Mouse (Mus musculus): ENCODE measurements at regions not wholly inside any gene's neighbourhood (a gene's known extent, or its start where the extent isn't known, plus 50 kb on each side); places are given as distances from the start of the nearest gene placed in this dataset.

DNA sequence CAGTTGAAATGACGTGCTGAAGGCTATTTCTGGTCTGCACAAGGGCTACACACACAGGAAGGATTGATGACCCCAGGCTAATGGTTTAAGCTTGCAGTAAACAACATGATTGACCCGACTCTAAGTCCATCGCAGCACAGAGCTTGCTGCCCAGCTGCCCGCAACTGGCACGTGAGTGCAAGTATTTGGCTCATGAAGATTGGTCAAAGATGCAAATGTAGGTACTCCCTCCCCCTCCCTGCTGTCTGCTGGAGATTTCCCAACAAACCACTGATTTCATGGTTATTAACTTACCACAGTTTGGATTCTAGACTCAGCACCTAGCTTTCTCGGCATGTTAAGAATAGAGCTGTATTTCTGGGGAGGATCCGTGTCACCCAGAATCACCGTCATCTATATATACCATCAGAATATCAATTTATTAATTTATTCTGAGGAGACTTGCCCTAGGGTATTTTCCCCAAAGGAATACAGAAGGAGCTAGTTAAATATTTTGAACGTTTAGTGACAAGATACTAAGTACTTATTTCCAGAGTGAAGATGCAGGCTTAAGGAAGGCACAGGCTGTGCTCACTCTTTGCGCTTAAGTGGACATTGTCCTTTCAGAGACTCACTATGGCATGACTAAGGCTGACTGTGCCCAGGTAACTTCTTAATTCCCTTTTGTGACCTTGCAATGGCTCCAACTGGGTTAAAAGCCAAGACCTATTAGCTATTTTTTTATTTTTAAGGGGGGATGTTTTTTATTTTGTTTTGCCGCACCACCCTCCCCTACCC, 57.7 kb upstream of the Atrnl1 start:
- Histone ChIP-seq H3K4me2 (ENCODE audit: low read depth, low read length) (no peak overlapping the region), H3K36me3 (ENCODE audit: control insufficient read depth, insufficient read depth, low read length) (no peaks in the 10 kb centered on the region), H3K27ac (ENCODE audit: low read length) (no peak overlapping the region), H3K9ac (ENCODE audit: low read length) (no peak overlapping the region), H3K4me1 (ENCODE audit: control insufficient read depth, insufficient read depth, low read length) (no peaks in the 10 kb centered on the region), H3K9me3 (replicated peaks; ENCODE audit: control insufficient read depth, low read length) (no peaks in the 10 kb centered on the region; the same call in 1 of the 2 replicates), H3K4me3 (replicated peaks; ENCODE audit: low read length) (no peak overlapping the region), H3K27me3 (ENCODE audit: control insufficient read depth, insufficient read depth, low read length) (no peaks in the 10 kb centered on the region)
- 61% methylated on average over 11 of the region's 11 CpGs for WGBS
- ATAC-seq (ENCODE audit: insufficient read depth, low FRiP score): no peak

DNA sequence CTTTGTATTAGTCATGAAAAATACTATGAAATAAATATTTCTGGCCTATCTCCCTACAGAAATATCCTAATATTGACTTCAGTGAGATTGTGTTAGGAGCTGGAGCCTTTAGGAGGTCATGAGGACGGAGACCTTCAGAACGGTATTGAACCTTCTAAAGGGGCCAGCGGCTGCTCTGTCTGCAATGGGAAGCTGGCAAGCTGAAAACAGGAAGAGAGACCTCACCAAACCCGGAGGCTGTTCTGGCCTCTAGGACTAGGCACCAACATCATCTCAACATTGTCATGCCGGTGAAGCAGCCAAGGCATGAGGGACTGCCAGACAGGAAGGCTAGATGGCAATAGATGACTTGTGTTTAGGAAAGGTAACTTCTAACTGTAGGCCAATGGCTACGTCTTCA, 56.7 kb upstream of the Atrnl1 start:
- Histone ChIP-seq H3K4me1 (ENCODE audit: control insufficient read depth, insufficient read depth, low read length) (peaks cover 4% of the 10 kb centered on the region; the same call in 1 of the 2 replicates), H3K4me3 (replicated peaks; ENCODE audit: low read length) (no peak overlapping the region)
- WGBS: 85% methylated on average over 6 of the region's 6 CpGs

DNA sequence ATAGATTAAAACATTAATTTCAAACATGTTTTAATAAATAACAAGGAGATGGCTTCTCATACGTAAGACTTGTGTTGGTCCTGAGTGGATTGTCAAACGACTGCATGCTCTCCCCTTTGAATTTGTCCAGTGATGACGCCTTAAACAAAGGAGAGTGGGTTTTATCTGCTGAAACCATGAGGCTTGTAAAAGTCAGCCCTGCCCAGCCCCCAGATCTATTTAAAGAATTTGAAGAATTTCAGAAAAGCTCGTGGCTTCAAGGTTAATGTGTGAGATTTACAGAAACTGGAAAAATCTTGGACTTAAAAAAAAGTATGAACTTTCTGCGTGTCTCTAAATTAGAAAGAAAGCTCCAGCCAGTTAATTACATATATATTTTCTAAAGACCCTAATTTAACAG, 55.5 kb upstream of the Atrnl1 start:
- Histone ChIP-seq H3K27ac (ENCODE audit: low read length) (no peak overlapping the region), H3K4me1 (ENCODE audit: control insufficient read depth, insufficient read depth, low read length) (peaks cover 4% of the 10 kb centered on the region; the same call in 1 of the 2 replicates), H3K9ac (ENCODE audit: low read length) (no peak overlapping the region), H3K4me2 (ENCODE audit: low read depth, low read length) (no peak overlapping the region), H3K27me3 (ENCODE audit: control insufficient read depth, insufficient read depth, low read length) (no peaks in the 10 kb centered on the region), H3K9me3 (replicated peaks; ENCODE audit: control insufficient read depth, low read length) (no peaks in the 10 kb centered on the region; the same call in 1 of the 2 replicates), H3K4me3 (replicated peaks; ENCODE audit: low read length) (no peak overlapping the region), H3K36me3 (ENCODE audit: control insufficient read depth, insufficient read depth, low read length) (no peaks in the 10 kb centered on the region)
- ATAC-seq (ENCODE audit: insufficient read depth, low FRiP score): no peak
- WGBS: 31% methylated on average over 5 of the region's 5 CpGs

More for the DNA sequence above, 56.7 kb upstream of the Atrnl1 start:
- no peak overlapping the region for H3K27ac ChIP-seq (ENCODE audit: low read length)
- H3K4me2 ChIP-seq (ENCODE audit: low read depth, low read length): no peak overlapping the region
- H3K27me3 ChIP-seq (ENCODE audit: control insufficient read depth, insufficient read depth, low read length): no peaks in the 10 kb centered on the region
- H3K9me3 ChIP-seq (replicated peaks; ENCODE audit: control insufficient read depth, low read length): no peaks in the 10 kb centered on the region; the same call in 1 of the 2 replicates
- H3K9ac ChIP-seq (ENCODE audit: low read length): no peak overlapping the region
- ATAC-seq (ENCODE audit: insufficient read depth, low FRiP score): no peak
- H3K36me3 ChIP-seq (ENCODE audit: control insufficient read depth, insufficient read depth, low read length): no peaks in the 10 kb centered on the region

DNA sequence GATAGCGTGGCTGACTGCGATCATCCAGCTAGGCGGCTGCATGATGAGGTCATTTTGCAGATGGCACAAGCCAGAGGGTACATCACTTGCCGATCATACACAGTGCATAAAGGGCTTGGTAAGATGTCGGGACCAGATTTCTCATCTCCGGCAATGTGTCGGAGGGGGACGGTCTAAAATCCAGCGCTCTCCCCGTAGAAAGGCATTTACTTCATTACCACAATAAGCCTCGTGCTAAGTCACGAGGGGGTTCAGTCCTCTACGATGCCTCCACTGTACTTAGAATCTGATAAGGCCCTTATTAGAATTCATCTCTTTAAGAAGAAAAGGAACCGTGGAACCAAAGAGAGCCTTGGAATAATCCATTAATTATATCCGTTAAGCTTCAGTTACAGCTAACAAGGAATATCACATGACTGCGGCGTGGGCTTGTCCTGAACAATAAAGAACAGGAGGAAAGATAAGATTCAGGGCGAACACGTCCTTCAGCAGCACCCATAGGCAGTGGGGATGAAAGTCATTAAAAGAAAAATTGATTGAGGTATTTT, 52.3 kb upstream of the Atrnl1 start:
- Histone ChIP-seq H3K9me3 (replicated peaks; ENCODE audit: control insufficient read depth, low read length) (no peaks in the 10 kb centered on the region; the same call in 1 of the 2 replicates), H3K4me3 (replicated peaks; ENCODE audit: low read length) (no peak overlapping the region), H3K27me3 (ENCODE audit: control insufficient read depth, insufficient read depth, low read length) (no peaks in the 10 kb centered on the region), H3K9ac (ENCODE audit: low read length) (no peak overlapping the region), H3K4me2 (ENCODE audit: low read depth, low read length) (no peak overlapping the region), H3K36me3 (ENCODE audit: control insufficient read depth, insufficient read depth, low read length) (no peaks in the 10 kb centered on the region), H3K27ac (ENCODE audit: low read length) (no peak overlapping the region), H3K4me1 (ENCODE audit: control insufficient read depth, insufficient read depth, low read length) (peaks cover 4% of the 10 kb centered on the region; the same call in 1 of the 2 replicates)
- WGBS: 69% methylated on average over 19 of the region's 19 CpGs
- ATAC-seq (ENCODE audit: insufficient read depth, low FRiP score): no peak

DNA sequence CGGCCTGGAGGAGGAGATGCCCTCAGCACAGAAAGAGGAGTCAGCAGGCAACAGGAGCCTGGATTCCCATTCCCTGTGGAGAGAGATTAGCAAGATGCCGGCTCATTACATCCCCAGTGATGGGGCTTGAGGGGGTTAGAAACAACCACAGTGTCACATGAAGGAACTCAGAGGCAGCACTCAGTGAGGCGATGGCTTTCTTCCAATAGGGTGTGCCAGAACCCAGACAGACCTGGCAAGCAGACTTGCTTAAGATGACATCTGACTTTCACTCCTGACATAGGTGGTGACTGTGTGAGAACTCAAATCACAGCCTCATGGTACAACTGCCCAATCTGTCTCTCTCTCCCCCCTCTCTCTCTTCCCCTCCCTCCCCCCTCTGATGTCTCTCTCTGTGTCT, 50.1 kb upstream of the Atrnl1 start:
- peaks cover 4% of the 10 kb centered on the region; the same call in 1 of the 2 replicates for H3K4me1 ChIP-seq (ENCODE audit: control insufficient read depth, insufficient read depth, low read length)
- no peaks in the 10 kb centered on the region for H3K36me3 ChIP-seq (ENCODE audit: control insufficient read depth, insufficient read depth, low read length)
- no peak overlapping the region for H3K27ac ChIP-seq (ENCODE audit: low read length)
- H3K9me3 ChIP-seq (replicated peaks; ENCODE audit: control insufficient read depth, low read length): no peaks in the 10 kb centered on the region; the same call in 1 of the 2 replicates
- H3K9ac ChIP-seq (ENCODE audit: low read length): no peak overlapping the region
- H3K27me3 ChIP-seq (ENCODE audit: control insufficient read depth, insufficient read depth, low read length): no peaks in the 10 kb centered on the region
- no peak overlapping the region for H3K4me2 ChIP-seq (ENCODE audit: low read depth, low read length)
- no peak for ATAC-seq (ENCODE audit: insufficient read depth, low FRiP score)
- H3K4me3 ChIP-seq (replicated peaks; ENCODE audit: low read length): no peak overlapping the region
- WGBS: 61% methylated on average over 3 of the region's 3 CpGs
